Mouse (Mus musculus) midbrain, embryonic 14.5 days (tissue): ENCODE measurements around the gene Nnat. TPM values are rescaled to one million over a fixed set of nuclear protein-coding genes. Genes with fewer than 3 reads are reported as not detected.

Source experiments
- ATAC-seq: fragments of 200-750 bp; cut with Nextera tagmentation; 2 replicates; pipeline ENCODE4 v1.8.0; 2017; ENCODE audit warnings: moderate number of reproducible peaks, moderate library complexity; ENCODE audit not compliant: low FRiP score, low TSS enrichment
- DNase-seq: peaks from one replicate; pipeline ENCODE4 v3.0.0-alpha.2; 2015
- H3K27ac ChIP-seq: fragments of 300-500 bp; sonication (generic); replicated peaks from 2 replicates; pipeline ENCODE4 v1.5.1; 2014; ENCODE audit warnings: mild to moderate bottlenecking, low read depth, low read length, moderate library complexity
- H3K27me3 ChIP-seq: fragments of 300-500 bp; sonication (generic); 2 replicates; pipeline ENCODE4 v1.6.1; 2014; ENCODE audit warnings: low read length, control low read depth, mixed read lengths; ENCODE audit not compliant: control insufficient read depth, insufficient read depth
- H3K36me3 ChIP-seq: fragments of 300-500 bp; sonication (generic); 2 replicates; pipeline ENCODE4 v1.6.1; 2014; ENCODE audit warnings: low read length, control low read depth; ENCODE audit not compliant: control insufficient read depth, insufficient read depth
- H3K4me1 ChIP-seq: fragments of 300-500 bp; sonication (generic); 2 replicates; pipeline ENCODE4 v1.6.1; 2014; ENCODE audit warnings: mild to moderate bottlenecking, antibody characterized with exemption, low read length, control low read depth; ENCODE audit not compliant: control insufficient read depth, insufficient read depth
- H3K4me2 ChIP-seq: fragments of 300-500 bp; sonication (generic); 2 replicates; pipeline ENCODE4 v1.6.1; 2014; ENCODE audit warnings: mild to moderate bottlenecking, low read length, moderate library complexity
- H3K4me3 ChIP-seq: fragments of 300-500 bp; sonication (generic); replicated peaks from 2 replicates; pipeline ENCODE4 v1.5.1; 2014; ENCODE audit warnings: low read depth, low read length
- H3K9ac ChIP-seq: fragments of 300-500 bp; sonication (generic); replicated peaks from 2 replicates; pipeline ENCODE4 v1.6.1; 2014; ENCODE audit warnings: mild to moderate bottlenecking, low read length, moderate library complexity
- H3K9me3 ChIP-seq: fragments of 300-500 bp; sonication (generic); 2 replicates; pipeline ENCODE4 v1.6.1; 2016; ENCODE audit warnings: low read length, control low read depth, mixed read lengths; ENCODE audit not compliant: control insufficient read depth
- WGBS: fragments of 180-500 bp; shearing (Covaris S2); extraction: QIAGEN DNeasy Blood & Tissue Kit; methylation state at CpG from one replicate; pipeline ENCODE4 v1.1.7; 2014; 5-methylcytosine and 5-hydroxymethylcytosine counted together
- microRNA-seq: library from miRNA; unstranded; fragments of <30 nt; microRNA quantifications from one replicate; pipeline ENCODE4, GENCODE M21; 2016
- polyA plus RNA-seq: library from polyadenylated mRNA; unstranded; fragments of >200 nt; fragmentation: Nextera tagmentation; extraction: Ambion mirVana; gene quantifications from 2 replicates; pipeline ENCODE4 v1.2.1, GENCODE M21; 2014

Nnat gene
- polyA plus RNA-seq, 1 experiment from 2014 or later = 7,465 TPM

DNA sequence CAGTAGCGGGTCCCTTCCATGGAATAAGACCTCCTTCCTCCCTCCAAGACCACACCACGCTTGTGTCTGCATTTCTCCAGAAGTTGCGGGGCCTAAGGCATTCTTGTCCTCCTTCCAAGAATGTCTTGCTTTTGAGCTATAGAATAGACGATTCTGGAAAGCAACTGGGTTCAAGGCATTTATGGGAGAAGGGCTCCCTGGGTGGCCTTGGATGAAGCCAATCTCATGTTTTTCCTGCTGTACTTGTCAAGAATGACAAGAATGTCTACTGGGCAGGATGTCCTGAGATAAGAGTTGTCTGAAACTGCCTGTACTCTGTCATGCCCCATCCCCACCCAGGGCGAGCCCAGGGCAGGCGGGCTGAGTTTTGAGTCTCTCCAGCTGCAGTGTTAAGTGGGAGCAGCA is 41.6 kb downstream of the Nnat start:
- no peaks in the 10 kb centered on the region for H3K36me3 ChIP-seq
- H3K4me1 ChIP-seq = peaks cover 7% of the 10 kb centered on the region; the same call in 1 of the 2 replicates
- H3K9me3 ChIP-seq = no peaks in the 10 kb centered on the region
- H3K9ac ChIP-seq = no peak overlapping the region
- 91% methylated on average over 6 of the region's 6 CpGs for WGBS
- no peak overlapping the region for H3K4me2 ChIP-seq
- no peak overlapping the region for H3K4me3 ChIP-seq
- no peak for ATAC-seq
- H3K27me3 ChIP-seq = no peaks in the 10 kb centered on the region; the same call in 1 of the 2 replicates
- DNase-seq = no peak
- no peak overlapping the region for H3K27ac ChIP-seq

DNA sequence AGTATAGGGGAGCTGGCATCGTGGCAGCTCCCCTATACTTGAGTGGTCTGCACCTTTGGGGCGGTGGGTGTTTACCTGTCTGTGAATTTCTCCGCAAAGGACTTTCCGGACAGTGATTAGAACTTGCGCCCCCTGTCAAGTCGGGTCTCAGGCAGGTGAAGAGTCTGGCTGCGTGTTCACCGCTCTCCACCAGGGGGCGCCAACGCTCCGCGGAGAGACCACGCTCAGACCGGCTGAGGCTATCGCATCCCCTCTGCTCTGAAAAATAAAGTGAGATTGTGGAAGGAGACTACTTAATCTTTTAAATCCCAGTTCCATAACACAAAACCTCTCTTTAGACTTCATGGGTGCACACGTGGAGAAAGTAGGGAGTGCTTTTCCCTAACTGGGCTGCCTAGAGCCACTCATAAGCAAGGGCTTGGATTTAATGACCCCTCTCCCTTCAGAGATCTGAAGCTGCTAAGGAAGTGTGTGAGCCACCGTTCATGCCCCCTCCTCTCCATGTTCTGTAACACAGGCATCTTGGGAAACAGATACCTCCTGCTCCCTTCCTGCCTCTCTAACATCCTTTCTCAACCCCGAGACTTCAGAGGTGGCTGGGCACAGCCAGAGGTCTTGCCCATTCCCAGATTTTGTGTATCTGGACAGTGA is 45.3 kb downstream of the Nnat start:
- Histone ChIP-seq H3K9me3 (no peaks in the 10 kb centered on the region), H3K27ac (peak overlapping the region; percentile 45; the same call in 1 of the 2 replicates), H3K4me1 (peaks cover 19% of the 10 kb centered on the region), H3K9ac (no peak overlapping the region), H3K4me2 (no peak overlapping the region), H3K36me3 (no peaks in the 10 kb centered on the region), H3K27me3 (no peaks in the 10 kb centered on the region; the same call in 1 of the 2 replicates), H3K4me3 (no peak overlapping the region)
- 7% methylated on average over 18 of the region's 18 CpGs for WGBS
- DNase-seq = peak; percentile 92
- no peak; the same call in 1 of the 2 replicates for ATAC-seq

DNA sequence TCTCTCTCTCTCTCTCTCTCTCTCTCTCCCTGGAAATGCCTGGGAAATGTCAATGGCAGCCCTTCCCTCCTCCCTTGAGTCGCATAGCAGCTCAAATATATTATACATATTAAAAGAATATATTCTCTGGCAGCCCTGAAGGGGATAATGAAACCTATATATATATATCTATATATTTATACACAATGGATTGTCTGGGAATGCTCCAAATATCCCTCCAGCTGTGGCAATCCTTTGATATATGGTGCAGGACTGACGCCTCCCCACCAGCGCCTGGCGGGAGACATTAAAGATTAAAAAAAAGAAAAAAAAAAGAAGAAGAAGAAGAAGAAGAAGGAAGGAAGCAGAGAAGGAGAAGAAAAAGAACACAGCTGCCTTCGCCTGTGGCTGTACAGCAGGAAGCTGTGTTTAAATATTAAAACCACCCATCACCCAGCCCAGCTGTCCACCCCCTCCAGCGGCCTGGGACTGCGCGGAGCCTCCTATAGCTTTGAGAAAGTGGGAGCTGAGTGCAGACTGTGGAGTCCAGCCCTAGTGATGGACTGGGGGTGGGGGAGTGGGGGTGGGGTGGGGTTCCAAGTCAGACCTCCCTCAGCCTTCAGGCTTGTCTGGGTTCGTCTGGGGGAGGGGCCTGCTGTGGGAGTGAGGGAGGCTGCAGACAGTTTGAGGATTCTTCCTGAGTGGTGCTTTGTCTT is 47.8 kb downstream of the Nnat start:
- peak overlapping the region; percentile 79 for H3K27ac ChIP-seq

DNA sequence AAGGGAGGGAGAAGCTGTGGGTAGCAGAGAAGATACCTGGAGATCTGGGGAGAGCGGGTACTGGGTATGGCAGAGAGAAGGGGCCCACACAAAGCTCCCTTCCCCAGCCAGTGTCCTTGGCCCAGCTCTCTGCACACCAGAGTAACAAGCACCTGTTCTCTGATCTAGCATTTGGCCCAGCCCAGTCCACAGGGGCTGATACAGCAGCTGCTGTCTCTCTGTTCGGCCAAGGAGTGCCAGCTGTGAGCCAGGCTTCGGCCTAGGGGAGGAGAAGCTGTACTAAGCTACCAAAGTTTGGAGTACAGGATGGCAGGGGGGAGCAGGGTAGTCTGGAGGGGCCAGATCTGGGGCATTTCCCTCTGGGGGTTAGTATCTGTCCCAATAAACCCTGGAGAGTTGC is 51.9 kb downstream of the Nnat start:
- H3K36me3 ChIP-seq = no peaks in the 10 kb centered on the region
- ATAC-seq = no peak
- H3K27me3 ChIP-seq = no peaks in the 10 kb centered on the region
- DNase-seq = no peak
- H3K4me2 ChIP-seq = no peak overlapping the region
- no peak overlapping the region for H3K9ac ChIP-seq
- H3K27ac ChIP-seq = no peak overlapping the region
- no peak overlapping the region for H3K4me3 ChIP-seq
- 74% methylated on average over 3 of the region's 3 CpGs for WGBS
- H3K4me1 ChIP-seq = peaks cover 26% of the 10 kb centered on the region
- no peaks in the 10 kb centered on the region for H3K9me3 ChIP-seq

More for the DNA sequence above, 47.8 kb downstream of the Nnat start:
- H3K36me3 ChIP-seq = no peaks in the 10 kb centered on the region
- DNase-seq (peak; percentile 60), ATAC-seq (peak; percentile 69)
- 29% methylated on average over 9 of the region's 9 CpGs for WGBS
- no peak overlapping the region for H3K4me2 ChIP-seq
- no peaks in the 10 kb centered on the region for H3K9me3 ChIP-seq
- no peaks in the 10 kb centered on the region; the same call in 1 of the 2 replicates for H3K27me3 ChIP-seq
- H3K9ac ChIP-seq = no peak overlapping the region; the same call in 1 of the 2 replicates
- H3K4me3 ChIP-seq = no peak overlapping the region
- peaks cover 19% of the 10 kb centered on the region for H3K4me1 ChIP-seq

Small RNA genes within 50 kb of the gene (microRNA-seq; reads per million reads assigned to microRNA genes)
- 10.1 reads per million, percentile 34 among the genes with 10 or more reads in this experiment for gene Gm23134

Other genes starting within 250 kb of the Nnat start
- gene Ghrh, start 212.6 kb upstream of the Nnat start, polyA plus RNA-seq = 2.3 and 2.4 TPM in 2 replicates
- gene Manbal, start 192.5 kb upstream of the Nnat start, polyA plus RNA-seq = 47.8 and 89.9 TPM in 2 replicates
- 34.3 and 52.2 TPM in 2 replicates for gene Src, start 141.6 kb upstream of the Nnat start, polyA plus RNA-seq
- 353 and 397 TPM in 2 replicates for gene Blcap, start 11.2 kb downstream of the Nnat start, polyA plus RNA-seq
- gene Ctnnbl1, start 177.3 kb downstream of the Nnat start, polyA plus RNA-seq = 61.2 and 78.7 TPM in 2 replicates